Mouse (Mus musculus) stomach, postnatal 0 days (tissue): ENCODE measurements at regions not wholly inside any gene's neighbourhood (a gene's known extent, or its start where the extent isn't known, plus 50 kb on each side); places are given as distances from the start of the nearest gene placed in this dataset.

Experiments
- CTCF ChIP-seq: IDR thresholded peaks from 2 replicates; pipeline ENCODE4 v1.5.1; 2016; ENCODE audit warnings: antibody characterized with exemption, low read depth, mild to moderate bottlenecking, moderate library complexity
- EP300 ChIP-seq: optimal IDR thresholded peaks from 2 replicates; pipeline ENCODE3; 2016; ENCODE audit warnings: antibody characterized with exemption

DNA sequence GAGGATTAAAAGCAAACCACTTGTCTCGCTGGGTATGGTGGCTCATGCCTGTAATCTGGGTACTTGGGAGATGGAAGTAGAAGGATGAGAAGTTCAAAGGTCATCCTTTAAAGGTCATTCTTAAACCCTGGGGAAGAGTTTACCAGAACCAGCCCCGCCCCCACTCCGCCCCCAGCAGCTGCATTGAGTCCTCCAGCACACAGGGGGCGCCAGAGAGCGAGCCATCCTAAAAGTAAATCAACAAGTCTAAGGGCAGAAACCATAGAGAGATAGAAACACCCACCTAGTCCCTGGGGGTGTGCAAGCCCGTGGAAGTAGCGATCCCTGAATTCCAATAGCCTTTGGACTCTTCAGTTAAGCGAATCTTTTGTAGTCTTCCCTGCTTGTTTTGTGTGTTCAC lies 201.1 kb downstream of the Prex1 start:
- peak; percentile 58 for TF ChIP-seq CTCF
- no peak for TF ChIP-seq EP300
